Mouse (Mus musculus) heart, postnatal 0 days (tissue): ENCODE data around the gene Gcnt3. TPM values are rescaled to one million over a fixed set of nuclear protein-coding genes. Genes with fewer than 3 reads are reported as not detected.

ENCODE experiments used
- ATAC-seq: fragments of 200-750 bp; cut with Nextera tagmentation; 2 replicates; pipeline ENCODE4 v1.8.0; 2017; ENCODE audit warnings: low read depth, moderate number of reproducible peaks, moderate library complexity; ENCODE audit not compliant: insufficient read depth
- DNase-seq: peaks from one replicate; pipeline ENCODE4 v3.0.0-alpha.2; 2016; ENCODE audit warnings: low spot score
- H3K27ac ChIP-seq: fragments of 300-500 bp; sonication (generic); 2 replicates; pipeline ENCODE4 v1.5.1; 2014; ENCODE audit warnings: low read depth, mild to moderate bottlenecking
- H3K27me3 ChIP-seq: fragments of 300-500 bp; sonication (generic); 2 replicates; pipeline ENCODE4 v1.6.1; 2014; ENCODE audit warnings: low read length, mixed read lengths; ENCODE audit not compliant: control insufficient read depth, insufficient read depth
- H3K36me3 ChIP-seq: fragments of 300-500 bp; sonication (generic); replicated peaks from 2 replicates; pipeline ENCODE4 v1.6.1; 2014; ENCODE audit warnings: low read length, mixed read lengths; ENCODE audit not compliant: control insufficient read depth, insufficient read depth
- H3K4me1 ChIP-seq: fragments of 300-500 bp; sonication (generic); 2 replicates; pipeline ENCODE4 v1.6.1; 2014; ENCODE audit warnings: antibody characterized with exemption; ENCODE audit not compliant: control insufficient read depth, insufficient read depth
- H3K4me2 ChIP-seq: fragments of 300-500 bp; sonication (generic); 2 replicates; pipeline ENCODE4 v1.6.1; 2014; ENCODE audit warnings: low read depth, mild to moderate bottlenecking, low read length, moderate library complexity
- H3K4me3 ChIP-seq: fragments of 300-500 bp; sonication (generic); 2 replicates; pipeline ENCODE4 v1.5.1; 2014; ENCODE audit warnings: low read depth, low read length
- H3K9ac ChIP-seq: fragments of 300-500 bp; sonication (generic); replicated peaks from 2 replicates; pipeline ENCODE4 v1.6.1; 2014; ENCODE audit warnings: low read depth, low read length, mixed read lengths
- H3K9me3 ChIP-seq: fragments of 300-500 bp; sonication (generic); replicated peaks from 2 replicates; pipeline ENCODE4 v1.6.1; 2016; ENCODE audit warnings: low read length; ENCODE audit not compliant: control insufficient read depth
- CTCF ChIP-seq: IDR thresholded peaks from 2 replicates; pipeline ENCODE4 v1.5.1; 2016; ENCODE audit warnings: antibody characterized with exemption, control low read depth, low read depth
- EP300 ChIP-seq: IDR thresholded peaks from 2 replicates; pipeline ENCODE4 v1.6.1; 2016; ENCODE audit warnings: antibody characterized with exemption, low read depth
- WGBS: fragments of 180-500 bp; shearing (Covaris S2); extraction: QIAGEN DNeasy Blood & Tissue Kit; methylation state at CpG from one replicate; pipeline ENCODE4 v1.1.7; 2014; 5-methylcytosine and 5-hydroxymethylcytosine counted together
- polyA plus RNA-seq: library from polyadenylated mRNA; unstranded; fragments of >200 nt; fragmentation: Nextera tagmentation; extraction: Ambion mirVana; gene quantifications from 2 replicates; pipeline ENCODE4 v1.2.1, GENCODE M21; 2015
- total RNA-seq: library from RNA; depleted of rRNA; stranded (reverse); fragments of >200 nt; gene quantifications from 2 replicates; pipeline ENCODE4 v1.2.3, GENCODE M21; 2014; ENCODE audit warnings: low replicate concordance

The Gcnt3 gene
- total and polyA plus RNA-seq, 2 experiments from 2014 or later, result 0.04 TPM; not detected in 1

DNA sequence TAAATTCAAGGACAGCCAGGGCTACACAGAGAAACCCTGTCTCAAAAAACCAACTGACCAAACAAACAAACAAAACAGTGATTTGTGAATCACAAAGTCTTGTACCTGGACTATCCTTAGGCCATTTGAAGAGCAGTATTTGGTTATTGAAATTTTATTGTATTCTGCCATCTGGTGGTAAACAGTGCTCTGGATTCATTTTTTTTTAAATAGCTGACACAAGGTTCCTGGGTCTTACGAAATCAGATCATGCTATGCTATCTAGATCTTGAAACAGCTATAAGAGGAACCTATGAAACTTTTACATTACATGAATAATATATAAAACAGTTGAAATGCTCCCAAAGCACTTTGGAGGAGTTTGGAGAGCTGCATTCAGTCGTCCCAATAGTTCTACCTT, 43.1 kb upstream of the Gcnt3 start:
- peak; percentile 39 for DNase-seq
- no peak overlapping the region for H3K4me3 ChIP-seq
- no peak overlapping the region; the same call in 1 of the 2 replicates for H3K27ac ChIP-seq
- no peaks in the 10 kb centered on the region for H3K9me3 ChIP-seq
- H3K27me3 ChIP-seq, result no peaks in the 10 kb centered on the region
- no peak overlapping the region for H3K4me2 ChIP-seq
- ATAC-seq, result no peak
- H3K36me3 ChIP-seq, result no peaks in the 10 kb centered on the region
- no peak overlapping the region for H3K9ac ChIP-seq
- WGBS, result 49% methylated on average over 2 of the region's 2 CpGs
- no peaks in the 10 kb centered on the region for H3K4me1 ChIP-seq
- TF ChIP-seq CTCF (peak; percentile 46), EP300 (no peak)

DNA sequence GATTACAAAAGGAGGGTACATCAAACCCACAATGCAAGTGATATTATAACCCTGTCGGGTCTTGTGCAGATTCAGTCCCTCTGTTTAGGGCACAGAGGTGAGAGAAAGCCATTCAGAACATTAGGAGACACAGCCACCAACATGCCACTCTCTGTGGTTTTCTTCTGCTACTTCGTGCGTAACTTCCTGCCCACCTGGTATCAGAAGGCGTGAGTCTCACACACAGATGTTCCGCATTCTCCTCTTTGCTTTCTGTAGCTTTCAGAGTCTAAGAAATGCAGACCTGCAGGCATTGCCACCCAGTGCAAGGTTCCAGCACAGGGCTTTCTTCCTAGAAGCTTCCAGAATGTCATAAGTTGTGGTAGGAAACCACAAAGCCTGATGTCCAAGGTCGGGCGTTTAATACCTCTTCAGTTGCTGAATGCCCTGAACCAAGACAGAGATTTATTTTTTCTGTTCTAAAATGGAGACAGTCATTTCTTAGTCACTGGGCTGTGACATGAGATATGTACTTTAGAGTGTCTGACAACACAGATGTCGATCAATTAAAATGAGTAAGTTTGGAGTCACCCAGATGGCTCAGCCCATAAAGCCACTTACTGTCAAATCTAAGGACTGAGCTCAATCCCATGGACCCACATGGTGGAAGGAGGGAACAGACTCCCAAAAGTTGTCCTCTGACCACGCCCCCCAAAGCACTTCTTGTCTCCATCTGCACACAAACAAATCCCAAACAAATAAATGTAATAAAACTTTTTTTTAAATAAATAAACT, 42.3 kb upstream of the Gcnt3 start:
- no peaks in the 10 kb centered on the region for H3K4me1 ChIP-seq
- TF ChIP-seq CTCF, result no peak
- no peak for TF ChIP-seq EP300
- H3K27ac ChIP-seq, result peak overlapping the region; percentile 52; the same call in 1 of the 2 replicates
- 80% methylated on average over 9 of the region's 9 CpGs for WGBS
- no peak overlapping the region for H3K4me3 ChIP-seq
- no peaks in the 10 kb centered on the region for H3K36me3 ChIP-seq
- no peaks in the 10 kb centered on the region for H3K27me3 ChIP-seq
- DNase-seq, result no peak
- no peaks in the 10 kb centered on the region for H3K9me3 ChIP-seq
- no peak overlapping the region for H3K4me2 ChIP-seq
- no peak for ATAC-seq
- no peak overlapping the region for H3K9ac ChIP-seq

DNA sequence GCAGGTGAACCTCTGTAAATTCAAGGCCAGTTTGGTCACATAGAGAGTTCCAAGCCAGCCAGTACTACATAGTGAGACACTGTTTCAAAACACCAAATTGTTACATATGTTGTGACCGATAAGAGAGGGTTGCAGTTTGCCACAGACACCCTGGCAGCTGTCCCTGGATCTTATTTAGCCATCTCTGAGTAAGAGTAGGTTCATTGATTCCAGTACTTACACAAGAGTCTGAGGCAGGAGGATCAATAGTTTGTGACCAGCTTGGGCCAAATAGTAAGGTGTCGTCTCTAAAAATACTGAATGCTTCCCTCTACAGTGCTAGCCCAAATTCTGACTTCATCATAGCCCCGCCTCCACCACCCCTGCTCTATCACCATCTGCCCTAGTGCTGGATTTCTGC, 40.1 kb upstream of the Gcnt3 start:
- no peak for TF ChIP-seq EP300
- Histone ChIP-seq H3K27ac (no peak overlapping the region), H3K36me3 (no peaks in the 10 kb centered on the region), H3K4me2 (no peak overlapping the region), H3K4me1 (no peaks in the 10 kb centered on the region), H3K27me3 (no peaks in the 10 kb centered on the region), H3K4me3 (no peak overlapping the region), H3K9me3 (no peaks in the 10 kb centered on the region), H3K9ac (no peak overlapping the region)
- no peak for ATAC-seq
- WGBS, result 88% methylated on average over 3 of the region's 3 CpGs
- DNase-seq, result no peak

DNA sequence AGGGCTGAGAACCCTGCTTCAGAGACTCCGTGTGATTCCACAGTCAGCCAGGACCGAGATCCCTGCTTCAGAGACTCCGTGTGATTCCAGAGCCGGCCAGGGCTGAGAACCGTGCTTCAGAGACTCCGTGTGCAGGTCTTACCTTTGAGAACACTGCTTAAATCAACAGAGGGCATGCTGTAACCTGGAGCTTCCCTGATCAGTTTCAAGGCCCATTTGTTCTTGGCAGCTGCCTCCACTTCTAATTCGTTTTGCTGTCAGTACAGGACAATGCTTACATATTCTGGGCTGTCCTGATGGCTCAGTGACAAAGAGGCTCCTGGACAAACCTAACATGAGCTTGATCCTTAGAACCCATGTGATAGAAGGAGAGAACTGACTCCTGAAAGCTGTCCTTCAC, 39.3 kb upstream of the Gcnt3 start:
- Histone ChIP-seq H3K9ac (no peak overlapping the region), H3K4me3 (no peak overlapping the region), H3K4me1 (no peaks in the 10 kb centered on the region), H3K27ac (no peak overlapping the region), H3K27me3 (no peaks in the 10 kb centered on the region), H3K36me3 (no peaks in the 10 kb centered on the region), H3K9me3 (no peaks in the 10 kb centered on the region), H3K4me2 (no peak overlapping the region)
- no peak for ATAC-seq
- TF ChIP-seq CTCF, result no peak
- TF ChIP-seq EP300, result no peak
- no peak for DNase-seq
- WGBS, result 65% methylated on average over 7 of the region's 7 CpGs

DNA sequence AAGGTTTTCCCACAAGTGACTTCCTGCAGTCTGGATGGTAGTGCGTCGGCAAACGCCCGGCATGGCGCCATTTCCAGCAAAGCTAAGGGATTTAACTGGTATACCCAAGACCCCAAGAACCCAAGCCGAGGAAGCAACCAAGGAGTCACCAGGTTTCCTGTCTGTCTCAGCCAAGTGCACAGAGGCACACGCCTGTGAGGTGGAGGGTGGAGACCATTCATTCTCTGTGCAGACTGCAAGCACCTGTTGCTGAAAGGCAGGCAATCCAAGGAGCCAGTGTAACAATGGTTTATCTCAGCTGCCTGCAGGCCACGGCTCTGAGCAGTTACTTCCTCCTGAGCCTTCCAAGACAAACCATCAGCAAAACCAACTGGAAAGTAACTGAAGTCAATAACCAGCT, 34.5 kb upstream of the Gcnt3 start:
- Histone ChIP-seq H3K36me3 (no peaks in the 10 kb centered on the region), H3K4me3 (no peak overlapping the region), H3K27ac (no peak overlapping the region), H3K9me3 (no peaks in the 10 kb centered on the region), H3K9ac (no peak overlapping the region), H3K4me2 (no peak overlapping the region), H3K27me3 (no peaks in the 10 kb centered on the region), H3K4me1 (peaks cover 11% of the 10 kb centered on the region; the same call in 1 of the 2 replicates)
- TF ChIP-seq EP300 (no peak), CTCF (no peak)
- 75% methylated on average over 8 of the region's 8 CpGs for WGBS
- DNase-seq (no peak), ATAC-seq (no peak)

DNA sequence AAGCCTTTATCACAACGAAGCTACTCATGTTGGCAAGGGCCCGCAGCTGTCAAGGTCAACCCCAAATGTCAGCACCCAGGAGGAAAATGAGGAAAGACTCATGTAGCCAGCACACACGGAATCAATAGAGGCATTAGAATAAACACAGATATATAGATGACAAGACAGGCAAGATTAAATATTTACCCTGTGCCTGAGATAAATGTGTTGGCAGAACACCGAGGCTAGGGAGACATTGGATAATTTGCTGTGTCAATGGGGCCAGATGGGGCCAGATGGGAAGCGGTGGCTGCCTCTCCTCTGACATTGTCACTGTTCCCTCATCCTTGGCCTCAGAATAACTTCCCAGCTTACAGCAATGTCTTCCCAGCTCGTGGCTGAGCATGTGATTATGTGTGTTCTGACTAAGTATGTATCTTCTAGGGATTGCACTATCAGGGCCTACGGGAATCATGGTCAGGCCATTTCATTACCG, 32.1 kb upstream of the Gcnt3 start:
- peaks cover 11% of the 10 kb centered on the region; the same call in 1 of the 2 replicates for H3K4me1 ChIP-seq
- H3K9ac ChIP-seq, result no peak overlapping the region
- H3K4me3 ChIP-seq, result no peak overlapping the region
- TF ChIP-seq EP300 (no peak), CTCF (no peak)
- no peak overlapping the region for H3K4me2 ChIP-seq
- 36% methylated on average over 8 of the region's 8 CpGs for WGBS
- DNase-seq (peak; percentile 51), ATAC-seq (peak; percentile 55; the same call in 1 of the 2 replicates)
- peak overlapping the region; percentile 3; the same call in 1 of the 2 replicates for H3K27ac ChIP-seq
- no peaks in the 10 kb centered on the region for H3K27me3 ChIP-seq
- no peaks in the 10 kb centered on the region for H3K36me3 ChIP-seq
- no peaks in the 10 kb centered on the region for H3K9me3 ChIP-seq
